Mouse (Mus musculus) forebrain, embryonic 13.5 days (tissue): ENCODE measurements around the gene Lrrc25. TPM values are rescaled to one million over a fixed set of nuclear protein-coding genes. Genes with fewer than 3 reads are reported as not detected.
"Not testable (repeated sequence)": the region's sequence is repeated elsewhere in the genome, so short reads cannot be mapped to it uniquely, and the experiment has no call there.

ENCODE experiments used
- ATAC-seq: fragments of 200-750 bp; cut with Nextera tagmentation; 2 replicates; pipeline ENCODE4 v1.8.0; 2017
- H3K27ac ChIP-seq: fragments of 300-500 bp; sonication (generic); 2 replicates; pipeline ENCODE4 v1.5.1; 2015; ENCODE audit warnings: inconsistent platforms, mild to moderate bottlenecking, moderate library complexity
- H3K27me3 ChIP-seq: fragments of 300-500 bp; sonication (generic); 2 replicates; pipeline ENCODE4 v1.6.1; 2015; ENCODE audit warnings: mild to moderate bottlenecking, inconsistent platforms
- H3K36me3 ChIP-seq: fragments of 300-500 bp; sonication (generic); 2 replicates; pipeline ENCODE4 v1.6.1; 2015; ENCODE audit warnings: mild to moderate bottlenecking, inconsistent platforms; ENCODE audit not compliant: poor library complexity, severe bottlenecking
- H3K4me1 ChIP-seq: fragments of 300-500 bp; sonication (generic); 2 replicates; pipeline ENCODE4 v1.6.1; 2015; ENCODE audit warnings: inconsistent platforms
- H3K4me2 ChIP-seq: fragments of 300-500 bp; sonication (generic); 2 replicates; pipeline ENCODE4 v1.6.1; 2015; ENCODE audit warnings: inconsistent platforms, mild to moderate bottlenecking, moderate library complexity
- H3K4me3 ChIP-seq: fragments of 300-500 bp; sonication (generic); 2 replicates; pipeline ENCODE4 v1.5.1; 2015; ENCODE audit warnings: mild to moderate bottlenecking, inconsistent platforms
- H3K9ac ChIP-seq: fragments of 300-500 bp; sonication (generic); 2 replicates; pipeline ENCODE4 v1.6.1; 2015; ENCODE audit warnings: mild to moderate bottlenecking, inconsistent platforms
- H3K9me3 ChIP-seq: fragments of 300-500 bp; sonication (generic); replicated peaks from 2 replicates; pipeline ENCODE4 v1.6.1; 2016; ENCODE audit warnings: inconsistent platforms
- WGBS: fragments of 180-500 bp; shearing (Covaris S2); methylation state at CpG from one replicate; pipeline ENCODE4 v1.1.7; 2015; 5-methylcytosine and 5-hydroxymethylcytosine counted together
- polyA plus RNA-seq: library from polyadenylated mRNA; unstranded; fragments of >200 nt; fragmentation: Nextera tagmentation; extraction: Ambion mirVana; gene quantifications from 2 replicates; pipeline ENCODE4 v1.2.1, GENCODE M21; 2015

Gene Lrrc25
- 0.65 and 0.68 TPM in 2 replicates for polyA plus RNA-seq

DNA sequence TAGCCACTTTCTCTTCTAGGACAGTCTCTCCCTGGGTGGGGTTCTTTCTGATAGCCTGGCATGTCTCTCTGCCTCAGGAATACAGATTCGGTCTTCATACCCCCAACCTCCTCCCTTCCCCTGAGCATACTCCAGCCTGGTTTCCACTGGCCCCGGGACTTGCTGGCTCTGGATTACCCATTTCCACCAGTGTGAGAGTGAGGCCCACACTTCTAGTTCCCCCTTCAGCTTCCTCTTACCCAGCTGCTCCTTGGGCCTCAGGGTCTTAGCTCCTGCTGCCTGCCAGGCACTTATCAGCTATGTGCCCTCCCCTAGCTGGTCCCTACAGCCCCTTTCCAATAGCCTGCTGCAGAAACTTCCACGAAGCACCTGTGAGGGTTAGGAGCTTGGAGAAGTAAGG, at the start of gene Lrrc25:
Gene Lrrc25 (plus strand): TSS at position 262 of the 400 bp plus-strand sequence.
- ATAC-seq: no peak
- WGBS: 85% methylated on average over 3 of the region's 3 CpGs

GRCm38 (mm10) chr8:70570360-70570759, 45.6 kb upstream of the Lrrc25 start:
- H3K4me2 ChIP-seq: no peak overlapping the region
- H3K4me3 ChIP-seq: no peak overlapping the region
- H3K36me3 ChIP-seq: peaks cover 24% of the 10 kb centered on the region
- H3K9me3 ChIP-seq: no peaks in the 10 kb centered on the region; the same call in 1 of the 2 replicates
- no peak overlapping the region for H3K27ac ChIP-seq
- H3K4me1 ChIP-seq: peaks cover 6% of the 10 kb centered on the region
- no peak for ATAC-seq
- H3K27me3 ChIP-seq: no peaks in the 10 kb centered on the region
- H3K9ac ChIP-seq: no peak overlapping the region

More for the DNA sequence above, at the start of gene Lrrc25:
- H3K4me2 ChIP-seq: no peak within 1 kb of the TSS
- H3K27me3 ChIP-seq: peaks cover 7% of the 10 kb centered on the region; the same call in 1 of the 2 replicates
- no peak within 1 kb of the TSS for H3K27ac ChIP-seq
- H3K36me3 ChIP-seq: no peaks in the 10 kb centered on the region
- no peak within 1 kb of the TSS for H3K9ac ChIP-seq
- peaks cover 14% of the 10 kb centered on the region for H3K4me1 ChIP-seq
- H3K4me3 ChIP-seq: no peak within 1 kb of the TSS
- no peaks in the 10 kb centered on the region for H3K9me3 ChIP-seq

DNA sequence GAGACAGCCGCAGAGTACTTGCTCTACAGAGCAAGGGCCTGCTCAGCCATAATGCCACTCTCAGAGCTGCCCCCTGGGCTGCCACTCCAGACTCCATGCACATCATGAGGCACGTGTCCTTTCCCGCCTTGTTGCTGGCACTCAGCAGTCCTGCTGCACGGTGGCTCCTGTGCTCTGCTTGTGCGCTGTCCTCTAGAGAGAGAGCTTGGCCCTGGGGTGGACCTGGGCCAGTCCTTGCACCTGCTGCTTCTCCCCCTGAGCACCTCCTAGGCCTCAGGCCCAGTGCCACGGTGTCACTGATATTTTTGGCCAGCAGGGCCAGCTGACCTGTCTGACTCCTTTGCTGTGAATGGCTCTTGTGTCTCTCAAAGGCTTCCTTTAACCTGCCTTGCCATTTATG, 45.0 kb upstream of the Lrrc25 start:
- Histone ChIP-seq H3K4me3 (no peak overlapping the region), H3K36me3 (peaks cover 25% of the 10 kb centered on the region), H3K4me1 (no peaks in the 10 kb centered on the region), H3K27me3 (no peaks in the 10 kb centered on the region), H3K9me3 (no peaks in the 10 kb centered on the region; the same call in 1 of the 2 replicates), H3K4me2 (no peak overlapping the region), H3K9ac (no peak overlapping the region), H3K27ac (no peak overlapping the region)
- 82% methylated on average over 6 of the region's 6 CpGs for WGBS
- no peak for ATAC-seq

GRCm38 (mm10) chr8:70574302-70574701, 41.7 kb upstream of the Lrrc25 start:
- ATAC-seq: no peak
- Histone ChIP-seq H3K4me3 (no peak overlapping the region), H3K9me3 (no peaks in the 10 kb centered on the region; the same call in 1 of the 2 replicates), H3K9ac (no peak overlapping the region), H3K4me1 (no peaks in the 10 kb centered on the region), H3K36me3 (peaks cover 44% of the 10 kb centered on the region), H3K27ac (no peak overlapping the region), H3K4me2 (no peak overlapping the region), H3K27me3 (no peaks in the 10 kb centered on the region)

DNA sequence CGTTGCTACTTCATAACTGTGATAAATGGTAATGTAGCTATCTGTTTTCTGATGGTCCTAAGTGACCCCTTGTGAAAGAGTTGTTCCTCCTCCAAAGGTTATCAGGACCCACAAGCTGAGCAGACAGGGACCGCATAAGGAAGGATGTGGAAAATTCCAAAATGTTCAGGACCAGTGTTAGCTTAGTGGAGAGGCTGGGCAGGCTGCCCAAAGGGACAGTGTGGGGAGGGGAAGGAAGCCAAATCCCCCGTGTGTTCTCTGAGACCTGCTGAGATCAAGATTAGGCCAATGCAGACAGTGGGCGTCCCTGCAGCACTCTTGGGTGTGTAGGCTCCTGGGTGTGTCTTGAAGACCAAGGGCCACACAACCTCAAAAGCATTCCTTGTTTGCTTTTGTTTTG, 41.0 kb upstream of the Lrrc25 start:
- no peaks in the 10 kb centered on the region for H3K4me1 ChIP-seq

DNA sequence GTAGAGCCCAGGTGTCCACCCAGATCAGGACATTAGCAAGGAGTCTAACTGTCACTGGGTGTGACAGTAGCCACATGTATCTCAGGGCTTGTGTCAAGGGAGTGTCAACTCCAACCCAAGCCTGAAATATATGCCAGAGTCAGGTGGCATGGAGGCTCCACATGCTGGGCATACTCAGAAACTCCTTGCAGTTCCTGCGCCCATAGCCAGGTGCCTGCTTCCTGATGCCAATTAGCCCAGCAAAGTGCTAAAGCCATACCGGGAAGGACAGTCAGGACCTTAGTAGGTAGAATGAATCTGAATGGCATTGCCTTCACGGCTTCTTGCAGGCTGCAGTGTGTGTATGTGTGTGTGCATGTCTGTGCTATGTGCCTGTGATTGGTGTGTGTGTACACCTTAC, 38.7 kb upstream of the Lrrc25 start:
- 99% methylated on average over 3 of the region's 3 CpGs for WGBS
- no peak overlapping the region for H3K4me3 ChIP-seq
- H3K9ac ChIP-seq: no peak overlapping the region
- no peak overlapping the region for H3K27ac ChIP-seq
- no peaks in the 10 kb centered on the region; the same call in 1 of the 2 replicates for H3K9me3 ChIP-seq
- H3K4me1 ChIP-seq: no peaks in the 10 kb centered on the region
- H3K27me3 ChIP-seq: no peaks in the 10 kb centered on the region
- no peak overlapping the region for H3K4me2 ChIP-seq
- H3K36me3 ChIP-seq: peaks cover 69% of the 10 kb centered on the region
- ATAC-seq: no peak

More for the DNA sequence above, 41.0 kb upstream of the Lrrc25 start:
- Histone ChIP-seq H3K27ac (no peak overlapping the region), H3K36me3 (peaks cover 46% of the 10 kb centered on the region), H3K4me2 (no peak overlapping the region), H3K4me3 (no peak overlapping the region), H3K9ac (no peak overlapping the region), H3K9me3 (no peaks in the 10 kb centered on the region; the same call in 1 of the 2 replicates), H3K27me3 (no peaks in the 10 kb centered on the region)
- 93% methylated on average over 4 of the region's 4 CpGs for WGBS
- ATAC-seq: no peak

DNA sequence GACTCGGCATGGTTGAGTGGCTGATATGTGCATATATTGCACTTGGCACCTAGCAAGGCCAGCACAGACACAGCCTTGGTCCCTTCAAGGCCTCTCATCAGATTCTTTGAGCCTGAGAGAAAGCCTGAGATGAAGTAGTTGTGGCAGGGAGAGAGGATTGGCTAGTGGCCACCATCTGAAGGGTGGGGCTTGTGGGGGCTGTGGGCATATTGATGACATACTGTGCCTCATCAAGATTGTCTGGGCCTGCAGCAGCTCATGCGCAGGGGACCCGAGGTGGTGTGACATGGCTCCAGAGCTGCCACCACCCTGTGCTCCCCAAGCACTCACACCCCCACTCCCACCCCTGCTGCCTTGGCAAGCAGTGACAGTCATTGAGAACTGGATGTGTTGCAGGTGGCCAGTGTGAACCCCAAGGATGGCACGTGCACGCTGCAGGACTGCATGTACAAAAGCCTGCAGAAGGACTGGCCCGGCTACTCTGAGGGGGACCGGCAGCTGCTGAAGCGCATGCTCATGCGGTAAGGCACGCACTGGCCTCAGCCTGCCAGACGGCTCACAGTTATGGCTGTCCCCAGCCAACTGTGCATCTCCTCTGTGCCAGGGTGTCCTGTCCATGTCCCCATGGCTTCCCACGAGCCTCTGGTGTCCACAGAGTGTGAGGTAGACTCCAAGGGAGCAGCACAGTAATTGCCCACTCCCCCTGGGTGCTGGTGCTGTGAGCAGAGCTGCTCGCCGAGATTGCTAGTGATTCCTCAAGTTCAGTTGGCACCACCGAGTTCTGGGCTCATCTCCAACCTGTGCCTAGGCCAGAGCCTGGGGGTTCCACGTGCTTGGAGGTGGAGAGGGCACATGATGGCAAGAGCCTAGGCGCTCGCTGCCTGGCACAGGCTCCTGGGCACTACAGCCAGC, 32.2 kb upstream of the Lrrc25 start:
- Histone ChIP-seq H3K9ac (no peak overlapping the region), H3K4me3 (no peak overlapping the region), H3K27me3 (no peaks in the 10 kb centered on the region), H3K27ac (no peak overlapping the region), H3K36me3 (peaks cover 94% of the 10 kb centered on the region), H3K4me1 (no peaks in the 10 kb centered on the region), H3K4me2 (no peak overlapping the region), H3K9me3 (no peaks in the 10 kb centered on the region)
- WGBS: 88% methylated on average over 18 of the region's 18 CpGs
- ATAC-seq: 0 out of 2 replicates have a peak, but pooled peaks have one; percentile 28

DNA sequence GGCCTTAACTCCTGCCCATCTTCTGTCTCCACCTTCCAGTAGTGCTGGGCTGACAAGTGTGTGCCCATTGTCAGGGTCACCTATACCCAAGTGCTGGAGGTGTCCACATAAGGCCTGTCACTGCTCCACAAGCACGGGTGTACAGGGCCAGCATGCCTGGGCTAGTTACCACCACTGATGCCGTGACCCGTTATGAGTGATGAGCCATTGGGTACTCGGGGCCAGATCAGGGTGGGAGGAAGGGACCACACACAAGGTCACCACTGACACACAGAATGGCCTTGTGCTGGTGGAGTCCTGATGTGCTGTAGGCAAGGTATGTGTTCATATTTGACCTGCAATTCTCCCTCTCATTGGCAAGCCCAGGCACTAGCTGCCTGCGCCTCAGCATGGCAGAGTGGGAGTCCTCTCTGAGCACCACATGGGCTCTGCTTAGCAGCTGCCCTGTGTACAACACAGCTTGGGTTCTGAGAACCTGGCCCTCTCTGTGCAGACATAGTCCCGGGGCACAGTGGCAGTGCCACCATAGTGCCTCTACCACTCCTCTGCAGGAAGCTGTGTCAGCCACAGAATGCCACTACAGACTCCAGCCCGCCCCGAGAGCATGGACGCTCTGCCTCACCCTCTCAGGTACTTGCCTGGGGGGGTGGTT, 31.2 kb upstream of the Lrrc25 start:
- H3K27ac ChIP-seq: no peak overlapping the region
- no peak for ATAC-seq
- H3K4me3 ChIP-seq: no peak overlapping the region
- peaks cover 97% of the 10 kb centered on the region for H3K36me3 ChIP-seq
- no peak overlapping the region for H3K9ac ChIP-seq
- no peaks in the 10 kb centered on the region for H3K27me3 ChIP-seq
- no peak overlapping the region for H3K4me2 ChIP-seq
- no peaks in the 10 kb centered on the region for H3K9me3 ChIP-seq
- H3K4me1 ChIP-seq: no peaks in the 10 kb centered on the region
- WGBS: 95% methylated on average over 9 of the region's 9 CpGs

DNA sequence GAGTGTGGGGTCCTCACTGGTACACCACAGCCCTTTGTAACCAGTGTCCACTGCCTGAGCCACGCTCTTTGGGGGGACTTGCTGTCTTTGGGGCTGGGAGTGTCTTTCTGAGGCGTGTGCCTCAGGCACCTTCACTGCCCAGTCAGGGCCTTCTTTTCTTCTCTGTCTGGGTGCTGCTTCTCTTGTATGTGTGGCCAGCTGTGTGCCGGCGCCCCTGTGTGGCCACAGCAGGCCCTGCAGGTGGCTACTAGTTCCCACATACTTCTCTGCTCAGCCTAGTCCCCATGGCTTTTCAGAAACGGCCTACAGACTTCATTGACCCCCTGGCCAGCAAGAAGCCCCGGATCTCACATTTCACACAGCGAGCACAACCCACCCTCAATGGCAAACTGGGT, 30.7 kb upstream of the Lrrc25 start:
- Histone ChIP-seq H3K27me3 (no peaks in the 10 kb centered on the region), H3K27ac (no peak overlapping the region), H3K4me2 (no peak overlapping the region), H3K9ac (no peak overlapping the region), H3K36me3 (peaks cover 98% of the 10 kb centered on the region), H3K9me3 (no peaks in the 10 kb centered on the region), H3K4me3 (no peak overlapping the region), H3K4me1 (no peaks in the 10 kb centered on the region)
- ATAC-seq: peak; percentile 63
- 30% methylated on average over 7 of the region's 7 CpGs for WGBS

GRCm38 (mm10) chr8:70587955-70588354, 28.0 kb upstream of the Lrrc25 start:
- H3K9me3 ChIP-seq, ATAC-seq, H3K4me2 ChIP-seq, H3K4me1 ChIP-seq, H3K4me3 ChIP-seq, H3K27ac ChIP-seq, H3K9ac ChIP-seq, H3K27me3 ChIP-seq: not testable (repeated sequence)
- 93% methylated on average over 4 of the region's 4 CpGs for WGBS
- H3K36me3 ChIP-seq: peaks cover 95% of the 10 kb centered on the region

GRCm38 (mm10) chr8:70591569-70591968, 24.4 kb upstream of the Lrrc25 start:
- no peak for ATAC-seq
- Histone ChIP-seq H3K9ac (no peak overlapping the region), H3K9me3 (no peaks in the 10 kb centered on the region), H3K4me2 (no peak overlapping the region), H3K4me1 (peaks cover 25% of the 10 kb centered on the region), H3K27ac (no peak overlapping the region), H3K4me3 (no peak overlapping the region), H3K27me3 (peaks cover 9% of the 10 kb centered on the region; the same call in 1 of the 2 replicates), H3K36me3 (peaks cover 68% of the 10 kb centered on the region)
- WGBS: 92% methylated on average over 12 of the region's 12 CpGs

- Histone ChIP-seq H3K4me1 (peaks cover 41% of the 10 kb centered on the region), H3K9me3 (no peaks in the 10 kb centered on the region), H3K4me2 (peak overlapping the region; percentile 98), H3K27me3 (peaks cover 16% of the 10 kb centered on the region; the same call in 1 of the 2 replicates), H3K9ac (0 out of 2 replicates have a peak overlapping the region, but pooled peaks have one; percentile 1), H3K4me3 (no peak overlapping the region), H3K27ac (no peak overlapping the region), H3K36me3 (peaks cover 59% of the 10 kb centered on the region)
- WGBS: 60% methylated on average over 8 of the region's 8 CpGs
- ATAC-seq: no peak
These were observed 22.8 kb upstream of the Lrrc25 start for GRCm38 (mm10) chr8:70593173-70593572.
